Mouse (Mus musculus) urinary bladder, adult 18-20 months (tissue): ENCODE measurements around the gene Ctns.

ENCODE experiments used
- DNase-seq, 2 experiments: peaks; one replicate each; pipeline ENCODE4 v3.0.0; 2022; ENCODE audit warnings: low spot score in 2 of 2, mixed read lengths in 2 of 2

Ctns gene

DNA sequence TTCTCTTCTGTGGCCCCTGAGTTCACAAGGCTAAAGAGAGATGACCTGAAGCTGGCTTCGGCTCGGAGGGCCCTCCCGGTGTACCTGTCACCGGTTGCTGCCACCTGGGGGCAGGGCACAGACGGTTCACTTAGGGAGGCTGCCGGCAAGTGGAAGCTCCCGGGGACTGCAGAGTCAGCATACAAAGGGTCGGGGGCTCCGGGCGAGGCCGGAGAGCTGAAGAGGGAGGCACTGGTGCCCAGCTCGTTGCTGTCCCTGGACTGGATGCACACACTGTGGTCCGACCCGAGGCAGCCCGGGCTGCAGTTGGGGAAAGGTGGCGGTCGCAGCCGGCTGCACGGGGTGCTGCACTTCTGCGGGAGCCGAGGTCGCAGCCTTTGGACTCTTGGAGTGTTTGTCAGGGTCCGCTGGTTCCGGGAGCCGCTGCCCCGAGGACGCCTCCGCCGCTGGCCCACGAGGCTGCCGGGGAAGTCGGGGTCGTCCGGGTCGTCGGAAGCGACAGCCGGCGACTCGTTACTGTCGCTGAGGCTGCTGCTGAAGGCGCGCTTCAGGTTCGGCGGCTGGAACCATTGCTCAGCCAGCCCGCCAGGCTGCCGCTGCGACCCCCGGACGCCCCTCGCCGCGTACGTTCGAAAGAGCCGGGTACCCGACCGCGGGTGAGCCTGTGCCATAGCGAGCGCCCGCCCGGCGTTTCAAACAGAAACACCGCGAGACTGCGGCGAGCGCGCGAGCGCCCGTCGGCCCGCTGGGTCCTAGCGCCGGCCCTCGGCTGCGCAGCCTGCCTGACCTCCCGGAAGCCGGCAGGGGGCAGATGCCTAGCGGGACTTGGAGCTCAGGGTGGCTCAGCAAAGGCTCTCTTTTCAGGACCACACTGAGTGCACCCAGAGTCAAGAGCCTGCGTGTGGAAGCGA is 61.0 kb downstream of the Ctns start, which contains the start of gene Haspin:
Gene Haspin, minus strand, starts transcription at position 704 of the 911 bp plus-strand sequence.
- peak; percentile 83 to 91 for DNase-seq

DNA sequence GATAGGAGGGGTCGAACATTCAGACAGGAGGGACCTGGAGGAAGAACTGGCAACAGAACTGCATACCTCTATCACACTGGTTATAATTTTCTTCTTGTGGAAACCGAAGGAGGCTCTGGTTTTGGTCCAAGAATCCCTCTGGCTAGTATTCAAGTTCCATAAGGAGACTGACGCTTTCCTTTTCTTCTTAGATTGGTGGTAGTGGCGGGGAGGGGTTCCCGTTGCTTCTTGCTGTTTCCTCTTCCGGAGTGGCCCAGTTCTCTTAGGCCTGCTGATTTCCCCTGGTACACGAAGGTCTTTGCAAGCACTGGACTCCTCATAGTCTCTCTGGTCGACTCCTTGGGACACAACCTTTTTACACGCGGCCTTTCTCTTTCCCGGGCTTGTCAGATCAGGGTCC is 61.7 kb downstream of the Ctns start:
- DNase-seq: no peak

DNA sequence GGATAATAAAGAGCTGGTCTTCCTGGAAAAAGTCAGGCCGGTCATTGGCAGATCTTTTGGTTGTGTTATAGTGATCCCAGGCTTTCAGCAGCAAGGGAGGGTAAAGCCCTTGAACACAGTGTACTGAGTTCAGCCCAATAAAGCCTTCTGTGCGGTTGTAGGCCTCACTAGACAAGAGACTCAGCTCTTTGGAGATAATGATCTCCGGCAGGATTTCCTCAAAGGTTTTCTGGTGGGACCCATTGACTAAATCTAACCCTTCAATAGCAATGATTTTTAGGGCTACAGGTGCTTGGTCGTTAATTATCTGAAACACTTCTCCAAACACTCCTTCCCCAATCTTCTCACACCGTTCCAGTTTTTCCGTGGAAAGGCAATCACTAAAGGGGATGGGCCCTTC is 62.3 kb downstream of the Ctns start:
- no peak for DNase-seq

DNA sequence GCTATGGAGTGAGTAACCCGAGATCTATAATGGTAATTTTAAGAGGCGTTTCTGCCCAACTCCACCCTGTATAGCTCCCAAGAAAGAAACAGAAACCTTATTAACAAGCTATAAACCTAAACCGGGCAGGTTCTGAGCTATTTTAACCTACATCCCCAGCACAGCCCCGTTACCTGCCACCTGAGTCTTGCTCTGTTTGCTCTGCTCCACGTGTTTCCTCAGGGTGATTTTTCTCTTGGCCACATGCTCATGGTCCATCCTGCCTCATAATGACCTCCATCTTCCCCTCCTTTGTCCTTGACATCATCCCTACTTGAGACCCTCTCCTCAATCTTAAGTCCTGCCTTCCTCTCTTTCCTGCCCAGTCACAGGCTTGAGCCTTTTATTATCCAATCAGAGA is 64.6 kb downstream of the Ctns start:
- DNase-seq: no peak
